Mouse (Mus musculus) adrenal gland, adult (tissue): ENCODE data around the gene Sdha.

Experiments used
- DNase-seq, 2 experiments: peaks; one replicate each; pipeline ENCODE4 v3.0.0; 2022 to 2023; ENCODE audit warnings: low spot score in 1 of 2; ENCODE audit not compliant: inconsistent age in 2 of 2

Sdha gene

GRCm38 (mm10) chr13:74302050-74303037 is 47.7 kb downstream of the Sdha start:
- peak in 1 of 2 experiments; percentile 42 for DNase-seq

- DNase-seq, result no peak
Observed at GRCm38 (mm10) chr13:74301607-74301984, 48.5 kb downstream of the Sdha start.

GRCm38 (mm10) chr13:74300925-74301606 is 49.0 kb downstream of the Sdha start:
- DNase-seq, result peak; percentile 73 to 90

DNA sequence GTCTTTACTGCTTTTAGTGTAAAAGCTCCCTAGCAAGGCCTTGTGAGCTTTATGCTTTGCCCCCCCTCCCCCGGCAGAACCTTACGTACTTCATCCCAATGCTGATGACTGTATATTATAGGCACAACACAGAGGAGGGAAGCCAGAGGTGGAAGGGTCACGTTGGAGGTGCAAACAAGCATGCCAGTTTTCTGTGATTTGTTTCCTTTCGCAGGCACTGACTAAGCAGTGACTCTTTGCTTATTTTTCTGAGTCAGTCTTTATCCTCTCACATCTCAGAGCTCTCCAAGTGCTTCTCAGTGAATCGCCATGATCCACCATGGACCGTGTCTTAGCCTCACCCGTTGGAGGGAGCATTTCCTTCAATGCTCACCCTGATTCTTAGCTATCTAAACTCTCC is 53.7 kb downstream of the Sdha start:
- DNase-seq, result peak in 1 of 2 experiments; percentile 17

GRCm38 (mm10) chr13:74292167-74292566 is 57.9 kb downstream of the Sdha start, which contains the start of gene Ahrr:
Gene Ahrr (minus strand): TSS chr13:74292331.
- peak; percentile 79 to 87 for DNase-seq

GRCm38 (mm10) chr13:74289646-74290045 is 60.4 kb downstream of the Sdha start:
- no peak for DNase-seq

GRCm38 (mm10) chr13:74282299-74282698 is 67.8 kb downstream of the Sdha start:
- DNase-seq, result no peak

DNA sequence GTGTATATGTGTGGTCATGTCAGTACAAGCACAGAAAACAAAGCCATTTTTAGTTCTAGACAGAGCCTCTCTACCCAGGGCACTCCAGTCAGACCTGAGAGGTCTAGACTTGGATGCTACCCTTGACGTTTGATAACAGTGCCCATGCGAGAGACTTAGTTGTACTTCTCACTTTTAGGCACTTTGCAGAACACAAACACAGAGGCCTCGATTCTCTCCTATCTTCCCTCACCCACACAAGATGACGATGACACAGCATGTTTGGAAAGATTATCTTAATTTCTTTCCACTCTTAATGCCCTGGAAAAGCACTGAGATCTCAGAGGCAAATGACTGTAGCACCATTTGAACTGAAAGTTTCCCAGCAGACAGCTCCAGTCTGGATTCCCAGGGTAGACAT is 74.4 kb downstream of the Sdha start:
- DNase-seq, result no peak
